Mouse (Mus musculus): ENCODE data around the gene Tysnd1. TPM values are rescaled to one million over a fixed set of nuclear protein-coding genes. Genes with fewer than 3 reads are reported as not detected.
A peak's percentile ranks its signal among the peaks of the same experiment; 100 is the strongest.

Gene Tysnd1
- polyA plus RNA-seq, 1 experiment from 2014 or later = 29.0 TPM

- WGBS = 96% methylated on average over 8 of the region's 8 CpGs
- no peak for ATAC-seq (ENCODE audit: low read depth)
These were observed 47.0 kb downstream of the Tysnd1 start for GRCm38 (mm10) chr10:61742336-61742735.

GRCm38 (mm10) chr10:61745133-61745532, 49.8 kb downstream of the Tysnd1 start:
- ATAC-seq (ENCODE audit: low read depth) = no peak
- 94% methylated on average over 4 of the region's 4 CpGs for WGBS
- Histone ChIP-seq H3K9me3 (peaks cover 4% of the 10 kb centered on the region; the same call in 1 of the 2 replicates), H3K27ac (replicated peaks) (no peak overlapping the region), H3K4me3 (no peak overlapping the region), H3K4me1 (replicated peaks) (no peaks in the 10 kb centered on the region), H3K27me3 (no peaks in the 10 kb centered on the region), H3K4me2 (no peak overlapping the region), H3K9ac (no peak overlapping the region), H3K36me3 (peaks cover 99% of the 10 kb centered on the region)

More at GRCm38 (mm10) chr10:61742336-61742735, 47.0 kb downstream of the Tysnd1 start:
- no peaks in the 10 kb centered on the region for H3K4me1 ChIP-seq (replicated peaks)
- H3K9ac ChIP-seq = no peak overlapping the region
- peaks cover 100% of the 10 kb centered on the region for H3K36me3 ChIP-seq
- no peak overlapping the region for H3K4me3 ChIP-seq
- H3K27me3 ChIP-seq = no peaks in the 10 kb centered on the region
- H3K9me3 ChIP-seq = peaks cover 4% of the 10 kb centered on the region; the same call in 1 of the 2 replicates
- H3K27ac ChIP-seq (replicated peaks) = no peak overlapping the region; the same call in 1 of the 2 replicates
- H3K4me2 ChIP-seq = no peak overlapping the region

- Histone ChIP-seq H3K4me3 (no peak overlapping the region), H3K9ac (no peak overlapping the region), H3K4me2 (no peak overlapping the region), H3K9me3 (peaks cover 4% of the 10 kb centered on the region; the same call in 1 of the 2 replicates), H3K27me3 (no peaks in the 10 kb centered on the region), H3K27ac (replicated peaks) (0 out of 2 replicates have a peak overlapping the region, but pooled peaks have one; percentile 38), H3K4me1 (replicated peaks) (no peaks in the 10 kb centered on the region), H3K36me3 (peaks cover 99% of the 10 kb centered on the region)
- no peak for ATAC-seq (ENCODE audit: low read depth)
- WGBS = 82% methylated on average over 13 of the region's 13 CpGs
These were observed 52.0 kb downstream of the Tysnd1 start for GRCm38 (mm10) chr10:61747302-61747701.

- H3K4me1 ChIP-seq (replicated peaks) = no peaks in the 10 kb centered on the region
- peaks cover 95% of the 10 kb centered on the region for H3K36me3 ChIP-seq
- no peaks in the 10 kb centered on the region for H3K27me3 ChIP-seq
- no peak overlapping the region for H3K4me3 ChIP-seq
- no peak overlapping the region for H3K27ac ChIP-seq (replicated peaks)
- no peak for ATAC-seq (ENCODE audit: low read depth)
- peaks cover 4% of the 10 kb centered on the region; the same call in 1 of the 2 replicates for H3K9me3 ChIP-seq
- 81% methylated on average over 9 of the region's 9 CpGs for WGBS
- no peak overlapping the region for H3K4me2 ChIP-seq
- no peak overlapping the region for H3K9ac ChIP-seq
These were observed 54.7 kb downstream of the Tysnd1 start for GRCm38 (mm10) chr10:61750014-61750413.

GRCm38 (mm10) chr10:61751534-61752219, 56.4 kb downstream of the Tysnd1 start:
- no peaks in the 10 kb centered on the region for H3K4me1 ChIP-seq (replicated peaks)
- H3K9me3 ChIP-seq = no peaks in the 10 kb centered on the region
- H3K9ac ChIP-seq = no peak overlapping the region
- H3K36me3 ChIP-seq = peaks cover 95% of the 10 kb centered on the region
- no peaks in the 10 kb centered on the region for H3K27me3 ChIP-seq
- H3K27ac ChIP-seq (replicated peaks) = no peak overlapping the region
- no peak overlapping the region for H3K4me3 ChIP-seq
- ATAC-seq (ENCODE audit: low read depth) = no peak
- no peak overlapping the region for H3K4me2 ChIP-seq
- 87% methylated on average over 20 of the region's 20 CpGs for WGBS

Other genes with a start within 250 kb of the Tysnd1 start
- gene Eif4ebp2, start 242.9 kb upstream of the Tysnd1 start, polyA plus RNA-seq (2015; fragmentation: Nextera tagmentation; extraction: Ambion mirVana) = 50.3 and 61.8 TPM in 2 replicates
- 14.9 and 15.0 TPM in 2 replicates for gene Lrrc20, start 219.7 kb upstream of the Tysnd1 start, polyA plus RNA-seq (2015; fragmentation: Nextera tagmentation; extraction: Ambion mirVana)
- 0.17 and 0.25 TPM in 2 replicates for gene Npffr1, start 100.0 kb upstream of the Tysnd1 start, polyA plus RNA-seq (2015; fragmentation: Nextera tagmentation; extraction: Ambion mirVana)
- 212 and 224 TPM in 2 replicates for gene Ppa1, start 47.0 kb upstream of the Tysnd1 start, polyA plus RNA-seq (2015; fragmentation: Nextera tagmentation; extraction: Ambion mirVana)
- gene Sar1a, start 15.2 kb upstream of the Tysnd1 start, polyA plus RNA-seq (2015; fragmentation: Nextera tagmentation; extraction: Ambion mirVana) = 192 and 203 TPM in 2 replicates
- 10.7 and 14.1 TPM in 2 replicates for gene Aifm2, start 19.7 kb downstream of the Tysnd1 start, polyA plus RNA-seq (2015; fragmentation: Nextera tagmentation; extraction: Ambion mirVana)
- 306 and 328 TPM in 2 replicates for gene H2afy2, start 88.6 kb downstream of the Tysnd1 start, polyA plus RNA-seq (2015; fragmentation: Nextera tagmentation; extraction: Ambion mirVana)

Data from neural tube, embryonic 13.5 days (tissue).